Mouse (Mus musculus) gastrocnemius, postnatal 14 days (tissue): Measurements from ENCODE around the gene C2cd4a. TPM values are rescaled to one million over a fixed set of nuclear protein-coding genes. Genes with fewer than 3 reads are reported as not detected.
A peak's percentile ranks its signal among the peaks of the same experiment; 100 is the strongest.

Experiments
- DNase-seq: peaks from one replicate; pipeline ENCODE4 v3.0.0; 2021; ENCODE audit warnings: mixed read lengths
- intact Hi-C: fragments of 180-260 bp; cut with DNase I; formaldehyde crosslinking; loops from one replicate; pipeline ENCODE4 v1.15.1; 2025; ENCODE audit warnings: low total_unique reads
- long read RNA-seq, 2 experiments: library from polyadenylated mRNA; stranded (forward); transcript quantifications; one replicate each; pipeline ENCODE4 v2.0.0; 2021
- total RNA-seq, 2 experiments: library from RNA; stranded (reverse); gene quantifications; 2 replicates each; pipeline ENCODE4 v1.2.3; 2021

The C2cd4a gene
- total RNA-seq = under 1 TPM; 0.22 to 0.43 TPM
- long read RNA-seq, experiment 1, partial matches to known transcripts = 0 of 1 reads
- long read RNA-seq, experiment 1, other reads (novel, unspliced or antisense) = 0 of 1 reads
- long read RNA-seq, experiment 2 = 0 reads

GRCm38 (mm10) chr9:67832046-67832605, at the start of gene C2cd4a:
Gene C2cd4a (minus strand): TSS chr9:67832330.
- DNase-seq = peak; percentile 60
- intact Hi-C loops = no loop called here

GRCm38 (mm10) chr9:67878197-67878769, 46.2 kb upstream of the C2cd4a start:
- intact Hi-C loops = loop anchor here (5.0 kb wide), 1 partner anchor 36 kb away; the partner anchor contains the start of gene Vps13c
- no peak for DNase-seq

GRCm38 (mm10) chr9:67877081-67877718, 45.1 kb upstream of the C2cd4a start:
- intact Hi-C loops = loop anchor here (5.0 kb wide), 1 partner anchor 35 kb away; the partner anchor contains the start of gene Vps13c
- DNase-seq = no peak

- intact Hi-C loops = loop anchor here (5.0 kb wide), 1 partner anchor 33 kb away; the partner anchor contains the start of gene Vps13c
- DNase-seq = peak; percentile 33
Measured at GRCm38 (mm10) chr9:67875337-67875736, 43.2 kb upstream of the C2cd4a start.

GRCm38 (mm10) chr9:67874522-67875222, 42.5 kb upstream of the C2cd4a start:
- no peak for DNase-seq
- intact Hi-C loops = loop anchor here (5.0 kb wide), 1 partner anchor 32 kb away; the partner anchor contains the start of gene Vps13c

GRCm38 (mm10) chr9:67869691-67870450, 37.7 kb upstream of the C2cd4a start:
- intact Hi-C loops = no loop called here
- DNase-seq = no peak

- intact Hi-C loops = no loop called here
Measured at GRCm38 (mm10) chr9:67867411-67867810, 35.3 kb upstream of the C2cd4a start.

GRCm38 (mm10) chr9:67865411-67865810, 33.3 kb upstream of the C2cd4a start:
- intact Hi-C loops = no loop called here
- DNase-seq = no peak

More at GRCm38 (mm10) chr9:67867411-67867810, 35.3 kb upstream of the C2cd4a start:
- no peak for DNase-seq

GRCm38 (mm10) chr9:67864011-67864410, 31.9 kb upstream of the C2cd4a start:
- DNase-seq = no peak
- intact Hi-C loops = no loop called here

- no peak for DNase-seq
- intact Hi-C loops = no loop called here
Measured at GRCm38 (mm10) chr9:67863332-67863731, 31.2 kb upstream of the C2cd4a start.

GRCm38 (mm10) chr9:67860273-67860672, 28.1 kb upstream of the C2cd4a start:
- DNase-seq = no peak
- intact Hi-C loops = no loop called here

- intact Hi-C loops = no loop called here
- DNase-seq = peak; percentile 8
Measured at GRCm38 (mm10) chr9:67851150-67851549, 19.0 kb upstream of the C2cd4a start.

GRCm38 (mm10) chr9:67849846-67850245, 17.7 kb upstream of the C2cd4a start:
- intact Hi-C loops = no loop called here

GRCm38 (mm10) chr9:67849397-67849796, 17.3 kb upstream of the C2cd4a start:
- intact Hi-C loops = no loop called here
- no peak for DNase-seq

More at GRCm38 (mm10) chr9:67849846-67850245, 17.7 kb upstream of the C2cd4a start:
- no peak for DNase-seq

GRCm38 (mm10) chr9:67847606-67848005, 15.5 kb upstream of the C2cd4a start:
- no peak for DNase-seq
- intact Hi-C loops = no loop called here

- no peak for DNase-seq
- intact Hi-C loops = no loop called here
Measured at GRCm38 (mm10) chr9:67846089-67846488, 14.0 kb upstream of the C2cd4a start.

- intact Hi-C loops = no loop called here
- no peak for DNase-seq
Measured at GRCm38 (mm10) chr9:67845648-67846047, 13.5 kb upstream of the C2cd4a start.

- intact Hi-C loops = no loop called here
- DNase-seq = no peak
Measured at GRCm38 (mm10) chr9:67845012-67845411, 12.9 kb upstream of the C2cd4a start.

- intact Hi-C loops = loop anchor here (5.0 kb wide), 1 partner anchor 35 kb away; no protein-coding TSS in a partner anchor
- DNase-seq = no peak
Measured at GRCm38 (mm10) chr9:67842797-67843196, 10.7 kb upstream of the C2cd4a start.
